Mouse (Mus musculus) myocyte (in vitro differentiated cells): ENCODE measurements at regions not wholly inside any gene's neighbourhood (a gene's known extent, or its start where the extent isn't known, plus 50 kb on each side); places are given as distances from the start of the nearest gene placed in this dataset.

Source experiments
- H3K27me3 ChIP-seq: one replicate; pipeline ENCODE4 v1.6.1; 2011; ENCODE audit not compliant: control insufficient read depth, insufficient read depth, insufficient read length
- H3K36me3 ChIP-seq: one replicate; pipeline ENCODE4 v1.6.1; 2011; ENCODE audit not compliant: control insufficient read depth, insufficient read depth
- H3K4me2 ChIP-seq: one replicate; pipeline ENCODE4 v1.6.1; 2011; ENCODE audit warnings: low read depth, control low read depth
- H3K4me3 ChIP-seq: one replicate; pipeline ENCODE4 v1.5.1; 2011; ENCODE audit warnings: mild to moderate bottlenecking, control low read depth, moderate library complexity
- H3K79me2 ChIP-seq: one replicate; pipeline ENCODE4 v1.6.1; 2011; ENCODE audit not compliant: control insufficient read depth, insufficient read depth
- H3ac ChIP-seq: one replicate; pipeline ENCODE4 v1.6.1; 2011; ENCODE audit not compliant: control insufficient read depth, insufficient read length
- CEBPB ChIP-seq: IDR thresholded peaks from 2 replicates; pipeline ENCODE4 v1.6.1; 2011; ENCODE audit warnings: mild to moderate bottlenecking, moderate library complexity; ENCODE audit not compliant: poor library complexity, insufficient read depth, severe bottlenecking
- E2F4 ChIP-seq: IDR thresholded peaks from one replicate; pipeline ENCODE4 v1.6.1; 2011; ENCODE audit warnings: mild to moderate bottlenecking, control low read depth, moderate library complexity; ENCODE audit not compliant: insufficient read depth
- MAX ChIP-seq: IDR thresholded peaks from one replicate; pipeline ENCODE4 v1.6.1; 2011; ENCODE audit warnings: low read depth, mild to moderate bottlenecking, control low read depth
- MYOD1 ChIP-seq, 3 experiments: IDR thresholded peaks; one replicate each; pipeline ENCODE4 v1.6.1; 2011; ENCODE audit warnings: control low read depth in 2 of 3, low read depth in 2 of 3, mild to moderate bottlenecking in 2 of 3, moderate library complexity in 1 of 3; ENCODE audit not compliant: insufficient read length in 2 of 3, control insufficient read depth in 1 of 3
- MYOG ChIP-seq, 3 experiments: IDR thresholded peaks; one replicate each; pipeline ENCODE4 v1.6.1; 2011; ENCODE audit warnings: control low read depth in 2 of 3, low read depth in 2 of 3, mild to moderate bottlenecking in 2 of 3; ENCODE audit not compliant: insufficient read length in 2 of 3, control insufficient read depth in 1 of 3, insufficient read depth in 1 of 3
- POLR2A ChIP-seq: IDR thresholded peaks from one replicate; pipeline ENCODE4 v1.6.1; 2011; ENCODE audit warnings: low read depth, mild to moderate bottlenecking, control low read depth, moderate library complexity; ENCODE audit not compliant: insufficient read length
- POLR2AphosphoS2 ChIP-seq: IDR thresholded peaks from one replicate; pipeline ENCODE4 v1.6.1; 2011; ENCODE audit warnings: low read depth, control low read depth; ENCODE audit not compliant: insufficient read length
- REST ChIP-seq: IDR thresholded peaks from one replicate; pipeline ENCODE4 v1.6.1; 2011; ENCODE audit warnings: mild to moderate bottlenecking, control low read depth, moderate library complexity; ENCODE audit not compliant: insufficient read depth, insufficient read length
- SRF ChIP-seq: IDR thresholded peaks from one replicate; pipeline ENCODE4 v1.6.1; 2011; ENCODE audit warnings: low read depth; ENCODE audit not compliant: control insufficient read depth, insufficient read length
- TCF12 ChIP-seq: IDR thresholded peaks from one replicate; pipeline ENCODE4 v1.6.1; 2011; ENCODE audit warnings: mild to moderate bottlenecking, control low read depth; ENCODE audit not compliant: poor library complexity, insufficient read depth, severe bottlenecking
- TCF3 ChIP-seq: IDR thresholded peaks from one replicate; pipeline ENCODE4 v1.6.1; 2011; ENCODE audit warnings: low read depth, control low read depth; ENCODE audit not compliant: insufficient read length
- USF1 ChIP-seq: IDR thresholded peaks from one replicate; pipeline ENCODE4 v1.6.1; 2011; ENCODE audit warnings: low read depth, mild to moderate bottlenecking, control low read depth, moderate library complexity

- Histone ChIP-seq H3K79me2 (no peaks in the 10 kb centered on the region), H3K4me3 (no peak overlapping the region), H3K36me3 (no peaks in the 10 kb centered on the region), H3K27me3 (no peaks in the 10 kb centered on the region), H3K4me2 (no peak overlapping the region), H3ac (no peak overlapping the region)
- TF ChIP-seq CEBPB (no peak), MYOG (IDR thresholded peaks at IDR 0.05; ENCODE audit: control insufficient read depth in 1 of 3, insufficient read depth in 1 of 3, insufficient read length in 2 of 3, low read depth in 2 of 3) (no peak), TCF12 (no peak), REST (no peak), POLR2AphosphoS2 (no peak), TCF3 (no peak), MAX (no peak), SRF (no peak), MYOD1 (IDR thresholded peaks at IDR 0.05; ENCODE audit: control insufficient read depth in 1 of 3, insufficient read length in 2 of 3, low read depth in 2 of 3) (no peak)
Observed at GRCm38 (mm10) chr13:72121554-72122229, 158.2 kb upstream of the Irx1 start.

- TF ChIP-seq CEBPB (no peak), TCF3 (no peak), SRF (no peak), MYOG (IDR thresholded peaks at IDR 0.05; ENCODE audit: control insufficient read depth in 1 of 3, insufficient read depth in 1 of 3, insufficient read length in 2 of 3, low read depth in 2 of 3) (no peak), USF1 (no peak), MAX (no peak), TCF12 (no peak), POLR2AphosphoS2 (no peak), E2F4 (no peak), POLR2A (no peak), REST (no peak), MYOD1 (IDR thresholded peaks at IDR 0.05; ENCODE audit: control insufficient read depth in 1 of 3, insufficient read length in 2 of 3, low read depth in 2 of 3) (no peak)
- no peak overlapping the region for H3ac ChIP-seq
- H3K36me3 ChIP-seq: no peaks in the 10 kb centered on the region
- H3K27me3 ChIP-seq: no peaks in the 10 kb centered on the region
- no peaks in the 10 kb centered on the region for H3K79me2 ChIP-seq
- no peak overlapping the region for H3K4me2 ChIP-seq
- H3K4me3 ChIP-seq: no peak overlapping the region
Observed at GRCm38 (mm10) chr13:72122230-72122627, 158.7 kb upstream of the Irx1 start.

- H3K4me2 ChIP-seq: no peak overlapping the region
- H3K4me3 ChIP-seq: no peak overlapping the region
- no peaks in the 10 kb centered on the region for H3K36me3 ChIP-seq
- H3K27me3 ChIP-seq: no peaks in the 10 kb centered on the region
- no peaks in the 10 kb centered on the region for H3K79me2 ChIP-seq
- no peak overlapping the region for H3ac ChIP-seq
- TF ChIP-seq MYOD1 (IDR thresholded peaks at IDR 0.05; ENCODE audit: control insufficient read depth in 1 of 3, insufficient read length in 2 of 3, low read depth in 2 of 3) (no peak), USF1 (no peak), POLR2AphosphoS2 (no peak), CEBPB (no peak), TCF12 (no peak), POLR2A (no peak), REST (no peak), MYOG (IDR thresholded peaks at IDR 0.05; ENCODE audit: control insufficient read depth in 1 of 3, insufficient read depth in 1 of 3, insufficient read length in 2 of 3, low read depth in 2 of 3) (no peak), TCF3 (no peak), E2F4 (no peak), SRF (no peak), MAX (no peak)
Observed at GRCm38 (mm10) chr13:72128306-72128705, 164.8 kb upstream of the Irx1 start.

- Histone ChIP-seq H3K27me3 (no peaks in the 10 kb centered on the region), H3ac (no peak overlapping the region), H3K36me3 (no peaks in the 10 kb centered on the region), H3K4me3 (no peak overlapping the region), H3K4me2 (no peak overlapping the region), H3K79me2 (no peaks in the 10 kb centered on the region)
- TF ChIP-seq USF1 (no peak), E2F4 (no peak), REST (no peak), TCF3 (no peak)
Observed at GRCm38 (mm10) chr13:72131341-72131740, 167.8 kb upstream of the Irx1 start.

GRCm38 (mm10) chr13:72134101-72134768, 170.7 kb upstream of the Irx1 start:
- Histone ChIP-seq H3K4me3 (no peak overlapping the region), H3K79me2 (no peaks in the 10 kb centered on the region), H3K4me2 (no peak overlapping the region), H3ac (no peak overlapping the region), H3K27me3 (no peaks in the 10 kb centered on the region), H3K36me3 (no peaks in the 10 kb centered on the region)
- TF ChIP-seq E2F4 (no peak), USF1 (no peak), TCF12 (no peak), REST (no peak), SRF (no peak), MYOD1 (IDR thresholded peaks at IDR 0.05; ENCODE audit: control insufficient read depth in 1 of 3, insufficient read length in 2 of 3, low read depth in 2 of 3) (no peak), CEBPB (no peak), MAX (no peak), POLR2A (no peak), TCF3 (no peak), MYOG (IDR thresholded peaks at IDR 0.05; ENCODE audit: control insufficient read depth in 1 of 3, insufficient read depth in 1 of 3, insufficient read length in 2 of 3, low read depth in 2 of 3) (no peak), POLR2AphosphoS2 (no peak)
